Mouse (Mus musculus) heart, embryonic 13.5 days (tissue): ENCODE results near the gene Med26. TPM values are rescaled to one million over a fixed set of nuclear protein-coding genes. Genes with fewer than 3 reads are reported as not detected.

Source experiments
- ATAC-seq: fragments of 200-750 bp; cut with Nextera tagmentation; 2 replicates; pipeline ENCODE4 v1.8.0; 2017; ENCODE audit warnings: moderate TSS enrichment; ENCODE audit not compliant: insufficient number of reproducible peaks, low FRiP score, low TSS enrichment; ENCODE audit errors: extremely low read depth
- H3K27ac ChIP-seq: fragments of 300-500 bp; sonication (generic); replicated peaks from 2 replicates; pipeline ENCODE4 v1.5.1; 2015; ENCODE audit warnings: moderate library complexity, mild to moderate bottlenecking, inconsistent platforms
- H3K27me3 ChIP-seq: fragments of 300-500 bp; sonication (generic); replicated peaks from 2 replicates; pipeline ENCODE4 v1.6.1; 2015; ENCODE audit warnings: mild to moderate bottlenecking, inconsistent platforms
- H3K36me3 ChIP-seq: fragments of 300-500 bp; sonication (generic); 2 replicates; pipeline ENCODE4 v1.6.1; 2015; ENCODE audit warnings: mild to moderate bottlenecking, inconsistent platforms
- H3K4me1 ChIP-seq: fragments of 300-500 bp; sonication (generic); 2 replicates; pipeline ENCODE4 v1.6.1; 2015; ENCODE audit warnings: inconsistent platforms
- H3K4me2 ChIP-seq: fragments of 300-500 bp; sonication (generic); 2 replicates; pipeline ENCODE4 v1.6.1; 2015; ENCODE audit warnings: inconsistent platforms, mild to moderate bottlenecking, moderate library complexity
- H3K4me3 ChIP-seq: fragments of 300-500 bp; sonication (generic); 2 replicates; pipeline ENCODE4 v1.5.1; 2015; ENCODE audit warnings: moderate library complexity, mild to moderate bottlenecking, inconsistent platforms
- H3K9ac ChIP-seq: fragments of 300-500 bp; sonication (generic); 2 replicates; pipeline ENCODE4 v1.6.1; 2015; ENCODE audit warnings: inconsistent platforms, mild to moderate bottlenecking, moderate library complexity
- H3K9me3 ChIP-seq: fragments of 300-500 bp; sonication (generic); 2 replicates; pipeline ENCODE4 v1.6.1; 2016; ENCODE audit warnings: inconsistent platforms
- WGBS: fragments of 180-500 bp; shearing (Covaris S2); methylation state at CpG from one replicate; pipeline ENCODE4 v1.1.7; 2015; ENCODE audit warnings: mixed read lengths; 5-methylcytosine and 5-hydroxymethylcytosine counted together
- microRNA-seq: library from miRNA; unstranded; fragments of <30 nt; microRNA quantifications from one replicate; pipeline ENCODE4, GENCODE M21; 2016
- polyA plus RNA-seq: library from polyadenylated mRNA; unstranded; fragments of >200 nt; fragmentation: Nextera tagmentation; extraction: Ambion mirVana; gene quantifications from 2 replicates; pipeline ENCODE4 v1.2.1, GENCODE M21; 2015

The Med26 gene
- polyA plus RNA-seq, 1 experiment from 2014 or later, result 9.1 TPM

GRCm38 (mm10) chr8:72451516-72451915 is 96.6 kb downstream of the Med26 start:
- peaks cover 87% of the 10 kb centered on the region for H3K36me3 ChIP-seq
- 61% methylated on average over 8 of the region's 8 CpGs for WGBS

DNA sequence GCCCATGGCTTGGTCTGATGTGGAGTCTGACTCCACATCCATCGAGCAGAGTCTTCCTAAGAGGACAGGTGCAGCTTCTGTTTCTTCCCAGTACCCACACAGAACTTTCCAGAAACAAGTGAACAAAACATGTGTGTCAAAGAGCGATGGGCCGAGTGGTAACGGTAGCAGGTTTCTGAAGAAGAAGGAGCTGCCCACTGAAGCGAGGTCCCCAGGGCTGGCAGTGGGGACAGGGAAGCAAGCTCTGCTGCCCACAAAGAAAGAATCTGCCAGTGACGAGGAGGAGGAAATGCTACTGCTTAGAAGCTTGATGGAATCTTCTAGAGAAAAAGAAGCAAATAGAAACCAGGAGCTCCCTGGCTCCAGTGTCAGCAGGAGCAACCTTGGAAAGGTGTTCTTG is 103.0 kb downstream of the Med26 start:
- H3K36me3 ChIP-seq, result peaks cover 32% of the 10 kb centered on the region

More at GRCm38 (mm10) chr8:72451516-72451915, 96.6 kb downstream of the Med26 start:
- Histone ChIP-seq H3K27ac (no peak overlapping the region), H3K4me3 (no peak overlapping the region), H3K4me2 (no peak overlapping the region), H3K4me1 (peaks cover 6% of the 10 kb centered on the region; the same call in 1 of the 2 replicates), H3K9me3 (peaks cover 4% of the 10 kb centered on the region; the same call in 1 of the 2 replicates), H3K27me3 (no peaks in the 10 kb centered on the region), H3K9ac (no peak overlapping the region)
- no peak for ATAC-seq

More for the DNA sequence above, 103.0 kb downstream of the Med26 start:
- WGBS, result 89% methylated on average over 6 of the region's 6 CpGs
- Histone ChIP-seq H3K27me3 (no peaks in the 10 kb centered on the region), H3K9me3 (no peaks in the 10 kb centered on the region), H3K9ac (no peak overlapping the region), H3K4me2 (no peak overlapping the region), H3K27ac (no peak overlapping the region), H3K4me3 (no peak overlapping the region), H3K4me1 (peaks cover 10% of the 10 kb centered on the region)
- ATAC-seq, result no peak

Small RNAs within 50 kb of the gene (microRNA-seq; reads per million reads assigned to microRNA genes)
- not detected for gene Gm28019
- gene Mir7068, result 5.9 reads per million, percentile 21 among the genes with 10 or more reads in this experiment

Other genes with a start within 250 kb of the Med26 start
- gene Gm10282, start 243.0 kb downstream of the Med26 start, polyA plus RNA-seq, result 15.9 and 19.4 TPM in 2 replicates
- gene Klf2, start 229.2 kb downstream of the Med26 start, polyA plus RNA-seq, result 14.2 and 15.1 TPM in 2 replicates
- gene Eps15l1, start 126.8 kb downstream of the Med26 start, polyA plus RNA-seq, result 37.4 and 38.2 TPM in 2 replicates
- gene Calr3, start 104.4 kb downstream of the Med26 start, polyA plus RNA-seq, result 1.1 and 1.2 TPM in 2 replicates
- 8.8 and 9.4 TPM in 2 replicates for gene 1700030K09Rik, start 104.4 kb downstream of the Med26 start, polyA plus RNA-seq
- 40.1 and 45.6 TPM in 2 replicates for gene Cherp, start 73.0 kb downstream of the Med26 start, polyA plus RNA-seq
- gene Slc35e1, start 55.7 kb downstream of the Med26 start, polyA plus RNA-seq, result 11.9 and 12.4 TPM in 2 replicates
- 92.2 and 104 TPM in 2 replicates for gene Smim7, start 22.8 kb upstream of the Med26 start, polyA plus RNA-seq
- 57.2 and 66.7 TPM in 2 replicates for gene Tmem38a, start 23.8 kb upstream of the Med26 start, polyA plus RNA-seq
- gene Nwd1, start 98.4 kb upstream of the Med26 start, polyA plus RNA-seq, result 0.09 and 0.36 TPM in 2 replicates
- gene Sin3b, start 175.0 kb upstream of the Med26 start, polyA plus RNA-seq, result 161 and 173 TPM in 2 replicates
- gene F2rl3, start 213.6 kb upstream of the Med26 start, polyA plus RNA-seq, result 1.0 and 1.1 TPM in 2 replicates